Mouse (Mus musculus) hindlimb bud, embryonic 11.5 days (tissue): ENCODE results near the gene Gna12.

Source experiments
- DNase-seq: peaks from one replicate; pipeline ENCODE4 v3.0.0-alpha.2; 2012; ENCODE audit warnings: low read depth, low spot score; ENCODE audit errors: extremely low spot score

Gene Gna12

GRCm38 (mm10) chr5:140723822-140724221 is 106.4 kb downstream of the Gna12 start, which contains the start of gene Amz1:
TSS of gene Amz1 (plus strand) at chr5:140724127.
- no peak for DNase-seq

- DNase-seq = no peak
Measured at GRCm38 (mm10) chr5:140722121-140722520, 108.1 kb downstream of the Gna12 start.

- no peak for DNase-seq
Measured at GRCm38 (mm10) chr5:140720773-140721172, 109.5 kb downstream of the Gna12 start.

DNA sequence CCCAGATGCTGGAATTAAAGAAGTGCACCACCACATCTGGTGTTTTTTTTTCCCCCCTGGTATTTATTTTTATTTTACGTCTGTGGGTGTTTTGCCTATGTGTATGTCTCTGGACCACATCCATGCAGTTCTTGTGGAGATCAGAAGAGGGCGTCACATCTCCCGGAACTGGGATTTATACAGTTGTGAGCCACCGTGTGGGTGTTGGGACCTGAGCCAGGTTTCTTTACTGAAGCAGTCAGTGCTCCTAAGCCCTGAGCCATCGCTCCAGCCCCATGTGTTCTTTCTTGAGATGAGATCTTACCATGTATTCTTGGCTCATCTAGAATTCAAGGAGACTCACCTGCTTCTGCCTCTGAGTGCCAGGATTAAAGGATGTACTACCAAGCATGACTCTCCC is 119.2 kb downstream of the Gna12 start:
- no peak for DNase-seq

- no peak for DNase-seq
Measured at GRCm38 (mm10) chr5:140710315-140710714, 119.9 kb downstream of the Gna12 start.
